Mouse (Mus musculus) CH12.LX (cell line): ENCODE results near the gene Lrp6.

Source experiments
- CHD2 ChIP-seq: IDR thresholded peaks from 2 replicates; pipeline ENCODE4 v1.6.1; 2011; ENCODE audit warnings: low read length, improper control_type of control experiment
- CTCF ChIP-seq, 2 experiments: IDR thresholded peaks in 1 of 2; conservative IDR thresholded peaks in 1 of 2; 2 replicates each; pipeline ENCODE4 v1.5.1; 2011 to 2012; ENCODE audit warnings: low read depth in 2 of 2, low read length in 2 of 2, improper control_type of control experiment in 1 of 2, inconsistent platforms in 1 of 2, mild to moderate bottlenecking in 1 of 2, moderate library complexity in 1 of 2
- E2F4 ChIP-seq: IDR thresholded peaks from 2 replicates; pipeline ENCODE4 v1.6.1; 2011; ENCODE audit warnings: low read depth, low read length, improper control_type of control experiment; ENCODE audit not compliant: insufficient replicate concordance
- EP300 ChIP-seq: IDR thresholded peaks from 2 replicates; pipeline ENCODE4 v1.6.1; 2011; ENCODE audit warnings: low read length, improper control_type of control experiment
- KAT2A ChIP-seq: IDR thresholded peaks from 2 replicates; pipeline ENCODE4 v1.6.1; 2012; ENCODE audit warnings: low read length, improper control_type of control experiment, inconsistent platforms; ENCODE audit not compliant: insufficient replicate concordance
- MAZ ChIP-seq: IDR thresholded peaks from 2 replicates; pipeline ENCODE4 v1.6.1; 2012; ENCODE audit warnings: low read depth, mild to moderate bottlenecking, inconsistent platforms, low read length, improper control_type of control experiment, moderate library complexity
- MYC ChIP-seq: IDR thresholded peaks from 2 replicates; pipeline ENCODE4 v1.6.1; 2011; ENCODE audit warnings: low read depth, mild to moderate bottlenecking, improper control_type of control experiment, low read length
- PAX5 ChIP-seq: IDR thresholded peaks from 2 replicates; pipeline ENCODE4 v1.6.1; 2012; ENCODE audit warnings: low read length, inconsistent platforms, mixed read lengths
- POLR2A ChIP-seq: IDR thresholded peaks from 2 replicates; pipeline ENCODE4 v1.6.1; 2011; ENCODE audit warnings: low read depth, mild to moderate bottlenecking, improper control_type of control experiment, low read length
- RCOR1 ChIP-seq: conservative IDR thresholded peaks from 2 replicates; pipeline ENCODE4 v1.6.1; 2012; ENCODE audit warnings: low read depth, mild to moderate bottlenecking, inconsistent platforms, low read length, improper control_type of control experiment
- TCF12 ChIP-seq: IDR thresholded peaks from 2 replicates; pipeline ENCODE4 v1.6.1; 2014; ENCODE audit warnings: low read depth, mild to moderate bottlenecking, inconsistent platforms, low read length, improper control_type of control experiment
- USF1 ChIP-seq: IDR thresholded peaks from 2 replicates; pipeline ENCODE4 v1.6.1; 2014; ENCODE audit warnings: low read depth, mild to moderate bottlenecking, inconsistent platforms, low read length, improper control_type of control experiment
- USF2 ChIP-seq: conservative IDR thresholded peaks from 2 replicates; pipeline ENCODE4 v1.6.1; 2011; ENCODE audit warnings: low read depth, low read length, improper control_type of control experiment

- no peak for TF ChIP-seq CHD2
- TF ChIP-seq CTCF (conservative IDR thresholded peaks at IDR 0.05 in 1 of 2, IDR thresholded peaks at IDR 0.05 in 1 of 2; ENCODE audit: low read depth in 2 of 2, low read length in 2 of 2) = no peak
- no peak for TF ChIP-seq USF2
- no peak for TF ChIP-seq RCOR1
- no peak for TF ChIP-seq PAX5
- TF ChIP-seq USF1 = no peak
- TF ChIP-seq EP300 = 0 out of 2 replicates have a peak, but pooled peaks have one; percentile 55
- no peak for TF ChIP-seq KAT2A
- TF ChIP-seq E2F4 = no peak
- TF ChIP-seq MYC = peak; percentile 79
- no peak for TF ChIP-seq MAZ
- TF ChIP-seq TCF12 = no peak
- no peak for TF ChIP-seq POLR2A
Observed at GRCm38 (mm10) chr6:134544093-134544492, 22.7 kb downstream of the Lrp6 start.
